Mouse (Mus musculus) ES-E14 (cell line): ENCODE results near the gene Cbx2.

Experiments
- HCFC1 ChIP-seq: IDR thresholded peaks from 2 replicates; pipeline ENCODE4 v1.6.1; 2012; ENCODE audit warnings: low read length, inconsistent platforms, borderline replicate concordance; ENCODE audit not compliant: insufficient read depth
- MAFK ChIP-seq: IDR thresholded peaks from 2 replicates; pipeline ENCODE4 v1.6.1; 2014; ENCODE audit warnings: mild to moderate bottlenecking, low read depth, low read length, inconsistent platforms; ENCODE audit not compliant: insufficient read depth

- no peak for TF ChIP-seq MAFK
- TF ChIP-seq HCFC1: no peak
Measured at GRCm38 (mm10) chr11:119051927-119052660, 29.3 kb downstream of the Cbx2 start.
